Mouse (Mus musculus) stomach, postnatal 0 days (tissue): ENCODE measurements around the gene Nfib. TPM values are rescaled to one million over a fixed set of nuclear protein-coding genes. Genes with fewer than 3 reads are reported as not detected.

Source experiments
- ATAC-seq: fragments of 200-750 bp; cut with Nextera tagmentation; 2 replicates; pipeline ENCODE4 v1.8.0; 2017; ENCODE audit not compliant: low FRiP score, low TSS enrichment
- DNase-seq: peaks from one replicate; pipeline ENCODE4 v3.0.0-alpha.2; 2016; ENCODE audit warnings: low spot score
- H3K27ac ChIP-seq: fragments of 300-500 bp; sonication (generic); replicated peaks from 2 replicates; pipeline ENCODE4 v1.5.1; 2014; ENCODE audit warnings: mild to moderate bottlenecking, control low read depth
- H3K27me3 ChIP-seq: fragments of 300-500 bp; sonication (generic); 2 replicates; pipeline ENCODE4 v1.6.1; 2014; ENCODE audit warnings: low read length; ENCODE audit not compliant: control insufficient read depth, insufficient read depth
- H3K36me3 ChIP-seq: fragments of 300-500 bp; sonication (generic); 2 replicates; pipeline ENCODE4 v1.6.1; 2014; ENCODE audit warnings: low read length, mixed read lengths; ENCODE audit not compliant: control insufficient read depth, insufficient read depth
- H3K4me1 ChIP-seq: fragments of 300-500 bp; sonication (generic); replicated peaks from 2 replicates; pipeline ENCODE4 v1.6.1; 2014; ENCODE audit warnings: antibody characterized with exemption; ENCODE audit not compliant: control insufficient read depth, insufficient read depth
- H3K4me2 ChIP-seq: fragments of 300-500 bp; sonication (generic); replicated peaks from 2 replicates; pipeline ENCODE4 v1.6.1; 2014; ENCODE audit warnings: low read depth, mild to moderate bottlenecking, control low read depth, moderate library complexity
- H3K4me3 ChIP-seq: fragments of 300-500 bp; sonication (generic); 2 replicates; pipeline ENCODE4 v1.5.1; 2014; ENCODE audit warnings: low read depth, low read length, control low read depth
- H3K9ac ChIP-seq: fragments of 300-500 bp; sonication (generic); 2 replicates; pipeline ENCODE4 v1.6.1; 2014; ENCODE audit warnings: mild to moderate bottlenecking, low read length, control low read depth, mixed read lengths
- H3K9me3 ChIP-seq: fragments of 300-500 bp; sonication (generic); 2 replicates; pipeline ENCODE4 v1.6.1; 2016; ENCODE audit warnings: low read length; ENCODE audit not compliant: control insufficient read depth
- CTCF ChIP-seq: IDR thresholded peaks from 2 replicates; pipeline ENCODE4 v1.5.1; 2016; ENCODE audit warnings: antibody characterized with exemption, low read depth, mild to moderate bottlenecking, moderate library complexity
- EP300 ChIP-seq: optimal IDR thresholded peaks from 2 replicates; pipeline ENCODE3; 2016; ENCODE audit warnings: antibody characterized with exemption
- WGBS: fragments of 180-500 bp; shearing (Covaris S2); extraction: QIAGEN DNeasy Blood & Tissue Kit; methylation state at CpG from one replicate; pipeline ENCODE4 v1.1.7; 2014; 5-methylcytosine and 5-hydroxymethylcytosine counted together
- polyA plus RNA-seq: library from polyadenylated mRNA; unstranded; fragments of >200 nt; fragmentation: Nextera tagmentation; extraction: Ambion mirVana; gene quantifications from 2 replicates; pipeline ENCODE4 v1.2.1, GENCODE M21; 2015

Nfib gene
- polyA plus RNA-seq, 1 experiment from 2014 or later = 19.9 TPM

DNA sequence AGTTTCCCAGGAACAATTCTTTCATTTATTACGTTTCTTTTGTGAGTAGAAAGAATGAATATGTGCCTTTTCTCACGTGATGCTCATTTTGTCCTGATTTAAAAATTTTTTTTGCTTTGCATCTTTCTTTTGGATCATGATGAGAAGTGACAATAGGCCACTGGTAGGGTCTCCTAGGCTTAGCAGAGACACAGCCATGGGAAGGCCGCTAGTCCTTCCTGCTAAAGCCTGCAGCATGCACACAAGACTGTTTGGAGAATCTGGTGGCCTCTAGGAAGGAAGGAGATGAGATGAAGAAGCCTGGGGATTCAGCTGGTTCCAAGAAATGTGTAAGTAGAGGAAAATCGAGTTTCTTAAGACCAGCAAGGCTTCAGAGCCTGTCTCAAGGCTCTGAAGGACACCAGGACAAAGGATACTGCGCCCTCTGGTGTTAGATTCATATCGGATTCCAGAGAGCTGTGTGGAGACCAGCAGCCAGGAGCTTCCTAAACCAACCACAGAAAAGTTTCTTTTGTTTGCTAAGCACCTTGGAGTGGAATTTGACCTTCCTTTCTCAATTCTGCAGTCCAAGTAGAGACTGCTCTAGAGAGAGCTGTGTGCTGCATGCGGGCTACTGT, 163.5 kb downstream of the Nfib start:
- TF ChIP-seq CTCF = peak; percentile 92
- no peak for TF ChIP-seq EP300

DNA sequence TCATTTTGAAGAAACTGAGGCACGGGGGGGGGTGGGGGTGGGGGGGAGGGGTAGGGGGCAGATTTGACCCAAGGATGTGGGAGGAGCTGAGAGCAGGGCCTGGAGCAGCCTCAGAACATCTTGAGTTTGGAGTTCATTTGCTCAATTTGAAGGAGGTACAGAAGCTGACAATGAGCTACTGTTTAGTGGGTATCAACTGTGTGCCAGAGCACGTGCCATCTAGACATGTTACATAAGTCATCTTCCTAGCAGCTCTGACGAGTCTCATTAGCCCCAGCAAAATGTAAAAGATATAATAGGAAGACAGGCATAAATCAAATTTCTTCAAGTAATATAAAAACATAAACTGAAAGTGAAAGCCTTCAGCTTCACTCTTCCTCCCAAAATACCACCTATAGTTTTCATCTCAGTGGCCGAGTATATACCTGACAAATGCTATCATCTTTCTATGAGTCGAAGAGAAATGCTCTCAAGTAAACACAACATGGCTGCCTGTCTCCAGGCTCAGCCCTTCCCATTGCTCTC, 165.0 kb downstream of the Nfib start:
- peaks cover 3% of the 10 kb centered on the region; the same call in 1 of the 2 replicates for H3K27me3 ChIP-seq
- no peak for ATAC-seq
- H3K4me2 ChIP-seq = no peak overlapping the region
- no peaks in the 10 kb centered on the region; the same call in 1 of the 2 replicates for H3K4me1 ChIP-seq
- no peaks in the 10 kb centered on the region for H3K36me3 ChIP-seq
- H3K9ac ChIP-seq = no peak overlapping the region
- H3K9me3 ChIP-seq = no peaks in the 10 kb centered on the region
- TF ChIP-seq EP300 = no peak
- no peak for TF ChIP-seq CTCF
- H3K27ac ChIP-seq = no peak overlapping the region
- WGBS = 59% methylated on average over 5 of the region's 5 CpGs
- no peak for DNase-seq
- no peak overlapping the region for H3K4me3 ChIP-seq

More for the DNA sequence above, 163.5 kb downstream of the Nfib start:
- no peak overlapping the region for H3K4me2 ChIP-seq
- H3K9ac ChIP-seq = no peak overlapping the region
- peak; percentile 70 for DNase-seq
- H3K36me3 ChIP-seq = no peaks in the 10 kb centered on the region
- WGBS = 32% methylated on average over 7 of the region's 7 CpGs
- no peak overlapping the region for H3K4me3 ChIP-seq
- H3K27me3 ChIP-seq = no peaks in the 10 kb centered on the region
- H3K9me3 ChIP-seq = no peaks in the 10 kb centered on the region
- peak; percentile 88 for ATAC-seq
- H3K4me1 ChIP-seq = no peaks in the 10 kb centered on the region; the same call in 1 of the 2 replicates
- no peak overlapping the region for H3K27ac ChIP-seq

DNA sequence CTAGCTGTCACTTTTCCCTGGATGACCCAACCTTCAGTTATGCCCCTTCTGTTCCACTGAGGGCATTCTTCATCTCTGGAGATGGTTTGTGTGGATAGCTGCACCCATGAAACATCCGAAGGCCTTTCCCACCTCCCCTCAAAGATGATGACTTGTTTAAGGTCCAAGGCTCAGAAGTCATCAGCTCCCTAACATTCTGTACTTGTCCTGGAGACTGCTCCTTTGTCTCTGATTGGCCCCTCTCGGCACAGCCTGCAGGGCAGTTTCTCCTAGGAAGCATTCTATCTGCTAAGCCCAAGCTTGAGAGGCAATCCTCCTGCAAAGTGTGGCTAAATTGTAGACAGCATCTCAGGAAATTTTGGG, 165.5 kb downstream of the Nfib start:
- no peak for ATAC-seq
- H3K9me3 ChIP-seq = no peaks in the 10 kb centered on the region
- no peak overlapping the region for H3K9ac ChIP-seq
- H3K4me2 ChIP-seq = no peak overlapping the region
- no peaks in the 10 kb centered on the region for H3K36me3 ChIP-seq
- TF ChIP-seq EP300 = no peak
- no peak for TF ChIP-seq CTCF
- no peak for DNase-seq
- 72% methylated on average over 2 of the region's 2 CpGs for WGBS
- H3K27ac ChIP-seq = no peak overlapping the region
- H3K27me3 ChIP-seq = peaks cover 3% of the 10 kb centered on the region; the same call in 1 of the 2 replicates
- H3K4me1 ChIP-seq = no peaks in the 10 kb centered on the region; the same call in 1 of the 2 replicates
- no peak overlapping the region for H3K4me3 ChIP-seq

DNA sequence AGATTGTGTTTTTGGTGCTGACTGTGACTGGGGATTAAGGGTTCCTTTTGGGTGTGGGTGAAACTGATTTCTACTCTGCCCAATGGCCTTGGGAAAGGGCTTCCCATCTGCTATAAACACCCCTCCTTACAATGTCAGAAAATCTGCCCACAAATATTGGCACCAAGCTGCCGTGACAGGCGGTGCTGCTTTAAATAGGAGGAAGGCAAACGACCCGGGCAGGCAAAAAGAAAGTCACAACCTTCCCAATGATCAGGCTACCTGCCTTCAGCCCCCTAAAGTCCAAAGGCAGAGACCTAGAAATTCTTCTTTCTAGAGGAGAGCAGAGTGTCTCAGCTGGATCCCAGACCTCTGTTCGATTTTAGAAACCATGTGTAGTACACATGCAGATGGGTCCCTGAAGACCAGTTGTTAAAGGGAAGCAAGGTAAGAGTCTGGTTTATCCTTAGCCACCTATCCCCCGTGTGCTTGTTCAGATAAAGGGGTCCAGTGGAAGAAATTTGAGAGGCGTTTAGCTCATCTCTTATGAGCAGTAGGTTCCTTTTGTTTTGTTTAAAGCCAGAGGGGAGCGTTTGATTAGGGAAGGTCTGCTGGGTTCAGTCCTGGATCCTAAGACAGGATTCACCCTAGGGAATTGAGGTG, 166.0 kb downstream of the Nfib start:
- no peaks in the 10 kb centered on the region for H3K9me3 ChIP-seq
- no peak overlapping the region for H3K4me2 ChIP-seq
- DNase-seq (no peak), ATAC-seq (no peak)
- no peaks in the 10 kb centered on the region; the same call in 1 of the 2 replicates for H3K4me1 ChIP-seq
- TF ChIP-seq CTCF = no peak
- no peak for TF ChIP-seq EP300
- no peak overlapping the region for H3K27ac ChIP-seq
- H3K27me3 ChIP-seq = peaks cover 3% of the 10 kb centered on the region; the same call in 1 of the 2 replicates
- no peaks in the 10 kb centered on the region for H3K36me3 ChIP-seq
- WGBS = 67% methylated on average over 8 of the region's 8 CpGs
- H3K9ac ChIP-seq = no peak overlapping the region
- H3K4me3 ChIP-seq = no peak overlapping the region

DNA sequence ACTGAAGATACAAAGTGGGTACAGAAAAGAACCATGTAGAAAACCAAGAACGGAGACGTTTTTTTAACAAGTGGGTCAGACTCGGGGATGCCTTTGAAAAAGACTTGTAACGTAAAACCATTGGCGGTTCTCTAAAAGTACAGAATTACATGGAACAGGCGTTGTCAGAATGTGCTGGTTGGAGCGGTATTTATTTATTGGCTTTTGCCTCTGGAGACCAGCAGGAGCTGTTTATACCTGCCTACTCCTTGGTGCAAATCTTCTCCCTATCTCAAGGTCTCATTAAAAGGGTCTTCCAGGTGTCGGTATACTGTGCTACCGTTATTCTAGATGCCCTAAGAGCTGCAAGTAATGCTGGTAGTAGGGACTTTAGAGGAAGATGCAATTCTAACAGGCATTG, 166.7 kb downstream of the Nfib start:
- peak overlapping the region; percentile 63 for H3K4me2 ChIP-seq
- peaks cover 3% of the 10 kb centered on the region; the same call in 1 of the 2 replicates for H3K27me3 ChIP-seq
- no peaks in the 10 kb centered on the region for H3K9me3 ChIP-seq
- H3K9ac ChIP-seq = peak overlapping the region; percentile 9; the same call in 1 of the 2 replicates
- peak overlapping the region; percentile 39 for H3K4me3 ChIP-seq
- H3K36me3 ChIP-seq = no peaks in the 10 kb centered on the region
- no peak for DNase-seq
- WGBS = 24% methylated on average over 9 of the region's 9 CpGs
- no peak overlapping the region for H3K27ac ChIP-seq
- TF ChIP-seq EP300 (no peak), CTCF (no peak)
- ATAC-seq = no peak
- H3K4me1 ChIP-seq = no peaks in the 10 kb centered on the region; the same call in 1 of the 2 replicates
